Mouse (Mus musculus) small intestine, adult 10 weeks (tissue): ENCODE measurements around the gene Foxn3. TPM values are rescaled to one million over a fixed set of nuclear protein-coding genes. Genes with fewer than 3 reads are reported as not detected.

Experiments
- polyA plus RNA-seq: library from polyadenylated mRNA; stranded (reverse); fragments of 350-450 nt; fragmentation: Illumina TruSeq; extraction: RNeasy Lipid Tissue Mini Kit (QIAGEN cat#74804); gene quantifications from one replicate; pipeline ENCODE4 v1.2.3, GENCODE M21; 2014; ENCODE audit warnings: low replicate concordance

The Foxn3 gene
- polyA plus RNA-seq = 19.5 TPM

GRCm38 (mm10) chr12:99563219-99564059, at the start of gene Foxn3:
TSS of gene Foxn3 (minus strand) at chr12:99563582.

